Mouse (Mus musculus) E14TG2a.4 (cell line): ENCODE measurements at regions not wholly inside any gene's neighbourhood (a gene's known extent, or its start where the extent isn't known, plus 50 kb on each side); places are given as distances from the start of the nearest gene placed in this dataset.

Experiments
- CTCF ChIP-seq: conservative IDR thresholded peaks from 2 replicates; pipeline ENCODE4 v1.5.1; 2014; ENCODE audit warnings: low read length
- NANOG ChIP-seq: IDR thresholded peaks from 2 replicates; pipeline ENCODE4 v1.6.1; 2014; ENCODE audit warnings: borderline replicate concordance, low read length, mixed read lengths
- POU5F1 ChIP-seq: IDR thresholded peaks from 2 replicates; pipeline ENCODE4 v1.6.1; 2014; ENCODE audit warnings: low read length, borderline replicate concordance

- TF ChIP-seq CTCF, result no peak
- no peak for TF ChIP-seq NANOG
- TF ChIP-seq POU5F1, result no peak
These were observed 152.7 kb downstream of the Drd1 start for GRCm38 (mm10) chr13:53902831-53903230.
